Mouse (Mus musculus): ENCODE measurements around the gene Ints6.
A peak's percentile ranks its signal among the peaks of the same experiment; 100 is the strongest.

The Ints6 gene

DNA sequence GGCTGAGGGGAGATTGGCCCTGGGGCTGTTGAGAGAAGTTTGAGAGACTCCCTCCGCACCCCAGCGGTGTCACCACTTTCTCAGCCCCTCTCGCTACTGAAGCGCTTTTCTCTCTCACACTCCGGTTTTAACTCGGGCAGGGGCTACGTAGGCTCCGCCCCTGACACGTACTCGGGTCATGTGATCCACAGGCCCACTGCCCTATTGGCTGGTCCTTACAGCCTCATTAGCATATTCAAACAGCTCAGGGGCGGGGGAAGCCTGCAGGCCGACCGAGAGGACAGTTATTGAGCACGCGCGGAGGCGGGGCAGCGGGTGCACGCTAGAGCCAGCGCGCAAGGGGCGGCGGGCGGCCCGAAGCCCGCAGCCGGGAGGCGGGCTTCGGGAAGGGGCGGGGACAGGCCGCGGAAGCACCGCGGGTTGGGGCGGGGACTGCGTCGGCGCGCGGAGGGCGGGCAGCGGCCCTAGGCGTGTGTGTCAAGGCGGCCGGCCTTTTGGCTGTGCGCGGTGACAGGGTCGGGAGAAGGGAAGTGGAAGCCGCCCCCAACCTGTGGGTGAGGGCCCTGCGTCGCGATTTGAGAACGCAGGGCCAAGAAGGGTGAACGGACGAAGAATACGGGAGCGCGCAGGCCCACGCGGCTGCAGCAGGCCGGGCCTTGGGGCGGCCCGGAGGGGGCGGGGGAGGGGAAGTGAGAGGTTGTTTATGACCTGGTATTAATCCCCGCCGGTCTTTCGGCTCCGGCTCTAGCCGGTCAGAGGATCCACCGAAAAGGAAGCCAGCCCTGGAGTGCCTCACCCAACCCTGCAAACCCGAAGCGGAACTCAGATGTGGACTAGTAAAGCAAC, at the start of gene Ints6:
Gene Ints6, minus strand, starts transcription at position 134 of the 846 bp plus-strand sequence.
- peak; percentile 100 for DNase-seq

DNA sequence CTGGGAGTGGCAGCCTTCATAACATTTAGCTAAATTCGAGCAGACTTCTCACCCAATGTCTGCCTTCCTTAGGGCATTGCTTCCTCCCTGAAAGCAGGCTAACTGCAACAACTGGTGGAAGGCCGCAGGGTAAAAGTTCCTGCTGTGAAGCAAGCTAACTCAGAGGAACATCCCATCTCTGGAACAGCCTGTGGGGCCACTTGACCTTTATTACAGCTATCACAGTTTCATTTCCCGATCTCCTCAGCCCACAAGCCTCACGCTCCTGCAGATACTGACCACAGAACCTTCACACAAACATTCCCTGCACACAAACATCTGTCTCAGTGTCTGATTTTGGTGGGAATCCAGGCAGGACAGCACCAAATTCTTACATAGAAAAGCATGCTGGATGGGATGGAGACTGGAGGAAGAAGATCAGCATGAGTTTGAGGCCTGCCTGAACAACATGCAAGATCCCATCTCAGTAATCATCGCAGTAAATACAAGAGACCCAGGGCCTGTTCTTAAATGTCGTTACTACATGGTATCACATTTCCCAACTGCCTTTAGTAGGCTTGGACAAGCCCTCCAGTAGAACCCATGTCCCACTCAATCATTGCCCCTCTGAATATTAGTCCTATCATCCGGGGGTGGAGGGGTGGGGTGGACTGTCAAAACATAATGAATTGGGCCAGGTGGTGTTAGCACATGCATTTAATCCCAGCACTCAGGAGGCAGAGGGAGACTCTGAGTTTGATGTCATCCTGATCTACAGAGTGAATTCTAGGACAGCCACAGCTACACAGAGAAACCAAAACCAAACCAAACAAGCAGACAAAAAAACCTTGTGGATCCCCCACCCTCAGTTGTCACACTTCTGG, 47.9 kb upstream of the Ints6 start:
- no peak for DNase-seq

DNA sequence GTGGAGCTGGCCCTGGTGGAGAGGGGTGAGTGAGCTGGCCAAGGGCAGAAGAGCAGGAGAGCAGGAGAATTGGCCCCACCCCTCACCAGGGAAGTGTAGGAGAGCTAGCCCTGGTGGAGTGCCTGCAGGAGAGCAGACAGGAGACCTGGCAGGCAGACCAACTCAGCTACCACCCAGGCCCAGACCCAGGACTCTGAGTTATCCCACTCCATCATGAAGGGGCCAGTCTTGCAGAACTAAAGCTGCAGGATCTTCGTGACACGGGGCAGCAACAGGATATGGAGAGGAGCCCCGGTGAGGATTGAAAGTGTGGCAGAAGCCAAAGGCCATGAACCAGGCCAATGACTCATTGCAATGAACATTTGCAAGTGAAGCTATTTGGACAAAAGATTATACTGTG, 46.0 kb upstream of the Ints6 start:
- DNase-seq = no peak

DNA sequence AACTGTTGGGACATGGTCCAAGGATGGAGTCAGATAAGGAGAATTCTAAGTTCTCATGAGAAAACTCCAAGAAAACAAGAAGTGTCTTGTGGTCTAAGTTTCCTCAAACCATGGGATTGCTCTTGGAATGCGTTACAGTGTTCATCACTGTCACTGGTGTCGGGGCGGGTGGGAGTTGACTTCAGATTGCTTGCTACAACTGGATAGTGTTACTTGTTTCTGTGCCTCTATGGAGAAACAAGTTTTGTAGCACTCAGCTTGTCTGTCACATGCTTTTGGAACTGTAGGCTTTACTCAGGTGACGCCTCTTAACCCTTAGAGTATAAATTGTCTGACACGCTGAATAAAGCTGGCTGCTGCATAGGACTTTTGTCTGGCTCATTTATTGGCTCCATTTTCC, 42.2 kb upstream of the Ints6 start:
- DNase-seq = no peak

DNA sequence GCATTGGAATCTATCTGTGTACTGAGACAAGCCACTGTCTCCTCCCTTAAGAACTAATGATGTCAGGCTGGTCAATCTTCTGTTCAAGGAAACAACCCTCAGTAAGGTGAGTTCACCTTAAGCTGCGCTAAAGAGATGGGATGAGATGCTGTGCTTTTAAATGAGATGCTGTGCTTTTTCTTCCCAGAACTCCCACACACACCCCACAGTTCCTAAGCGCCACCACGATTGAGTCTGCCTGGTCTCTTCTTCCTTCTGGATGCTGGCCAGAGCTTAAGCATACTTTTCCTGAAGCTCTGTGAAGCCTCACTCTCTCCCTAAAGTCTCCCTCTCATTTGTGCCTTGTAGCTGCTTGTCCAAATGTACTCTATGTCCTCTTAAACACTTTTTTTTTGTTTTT, 39.8 kb upstream of the Ints6 start:
- no peak for DNase-seq

DNA sequence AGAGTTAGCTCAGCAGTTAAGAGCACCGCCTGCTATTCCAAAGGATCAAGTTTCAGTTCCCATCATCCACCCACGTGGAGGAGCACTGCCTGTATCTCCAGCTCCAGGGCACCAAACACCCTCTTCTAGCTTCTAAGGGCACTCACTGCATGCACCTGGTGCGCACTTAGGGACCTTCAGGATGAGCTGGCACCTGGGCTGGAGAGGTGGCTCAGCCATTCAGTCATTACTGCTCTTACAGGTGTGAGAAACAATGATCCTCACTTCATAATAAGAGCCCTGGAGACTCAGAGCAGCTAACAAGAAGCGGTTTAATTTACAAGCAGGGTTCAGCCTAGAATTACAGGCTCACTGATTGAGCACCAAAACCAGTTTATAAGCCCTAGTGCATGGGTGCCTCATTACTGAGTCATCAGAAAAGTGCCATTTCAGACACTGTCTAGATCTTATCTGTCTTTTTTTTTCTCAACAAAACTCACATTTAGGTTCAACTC, 37.7 kb upstream of the Ints6 start:
- peak; percentile 66 for DNase-seq

DNA sequence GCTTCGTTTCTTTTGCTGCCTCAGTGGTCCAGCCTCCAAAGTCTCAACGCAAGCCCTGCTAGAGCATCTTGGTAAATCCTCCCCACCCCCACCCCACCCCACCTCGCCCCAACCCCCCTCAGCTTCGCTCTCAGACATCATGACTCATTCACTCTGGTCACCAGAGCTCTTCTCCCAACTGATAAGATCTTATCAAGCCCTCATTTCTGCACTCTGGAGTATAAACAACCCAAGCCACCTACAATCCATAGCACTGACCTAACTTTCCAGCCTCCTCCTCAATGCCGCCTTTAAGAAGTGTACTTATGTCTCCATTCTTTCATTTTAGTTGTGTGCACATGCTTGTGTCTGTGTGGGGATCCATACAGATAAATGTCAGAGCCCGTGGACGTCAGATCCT, 34.8 kb upstream of the Ints6 start:
- no peak for DNase-seq

DNA sequence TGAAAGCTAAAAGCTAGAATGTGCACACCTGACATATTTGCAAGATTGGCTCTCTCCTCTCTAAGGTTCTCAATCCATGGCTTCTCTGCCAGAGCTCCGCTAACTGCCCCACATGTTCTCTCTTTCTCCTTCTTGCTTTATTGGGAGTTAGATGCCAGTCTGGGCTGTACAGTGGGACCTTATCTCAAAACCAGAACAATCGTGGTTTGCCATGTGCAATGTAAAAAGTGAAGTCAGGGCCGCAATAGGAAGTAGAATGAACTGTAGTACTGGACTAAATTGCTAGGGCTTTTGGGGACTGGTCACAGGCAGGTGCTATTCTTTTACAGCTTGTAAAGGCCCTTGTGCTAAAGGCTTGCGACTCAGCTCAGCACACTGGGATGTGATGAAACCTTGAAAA, 28.3 kb upstream of the Ints6 start:
- DNase-seq = no peak

DNA sequence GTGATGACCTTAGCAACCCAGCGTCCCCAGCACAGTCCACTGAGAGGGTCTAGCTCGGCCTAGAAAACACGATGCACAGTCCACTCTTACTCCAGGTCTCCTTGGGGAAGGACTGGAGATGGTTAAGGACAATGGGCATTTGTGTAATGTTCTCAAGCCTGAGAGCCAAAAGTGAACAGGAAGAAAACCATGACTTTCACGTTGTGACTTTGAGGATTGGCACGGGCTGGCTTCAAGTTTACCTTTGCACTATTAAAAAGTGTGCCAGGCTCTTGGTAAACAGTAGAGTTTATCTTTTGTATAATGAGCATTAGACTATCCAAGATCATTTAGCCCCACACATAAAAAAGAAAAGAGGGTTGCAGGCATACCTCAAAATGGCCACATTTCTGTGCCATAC, 22.0 kb upstream of the Ints6 start:
- no peak for DNase-seq

DNA sequence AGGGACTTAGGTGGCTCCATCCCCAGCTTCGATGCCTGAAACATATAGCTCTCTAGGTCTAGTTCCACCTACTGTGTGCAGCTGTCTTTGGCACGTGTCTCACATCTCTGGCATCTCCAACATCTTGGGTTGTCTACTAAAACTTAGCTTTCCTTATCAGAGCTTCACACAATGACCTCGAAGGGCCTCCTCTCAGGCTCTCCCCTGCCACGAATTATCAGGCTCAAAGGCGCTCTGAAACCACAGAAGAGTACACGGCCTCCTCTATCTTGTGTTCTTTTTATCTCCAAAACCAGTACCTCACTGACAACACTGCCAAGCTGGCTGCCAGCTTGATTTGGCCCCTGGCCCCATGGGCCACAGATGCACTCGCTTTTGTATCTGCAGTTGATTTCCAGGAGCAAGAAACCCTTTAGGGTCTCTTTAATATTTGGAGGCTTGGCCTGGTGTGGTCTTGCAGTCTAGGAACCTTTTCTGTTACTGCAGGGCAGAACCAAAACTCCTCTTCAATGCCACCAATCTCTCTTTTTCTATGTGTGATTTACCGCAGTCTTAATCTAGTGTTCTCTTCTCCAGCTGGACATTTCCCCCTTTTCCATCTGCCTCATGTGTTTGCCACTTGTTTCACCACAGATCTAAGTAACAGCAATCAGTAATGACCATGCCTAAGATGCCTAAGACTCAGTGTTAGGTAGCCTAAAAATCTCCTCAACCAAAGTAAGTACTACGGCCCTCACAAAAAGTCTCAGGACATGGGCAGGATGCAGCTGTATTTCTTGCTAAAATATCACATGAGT, 19.7 kb upstream of the Ints6 start:
- DNase-seq = no peak

DNA sequence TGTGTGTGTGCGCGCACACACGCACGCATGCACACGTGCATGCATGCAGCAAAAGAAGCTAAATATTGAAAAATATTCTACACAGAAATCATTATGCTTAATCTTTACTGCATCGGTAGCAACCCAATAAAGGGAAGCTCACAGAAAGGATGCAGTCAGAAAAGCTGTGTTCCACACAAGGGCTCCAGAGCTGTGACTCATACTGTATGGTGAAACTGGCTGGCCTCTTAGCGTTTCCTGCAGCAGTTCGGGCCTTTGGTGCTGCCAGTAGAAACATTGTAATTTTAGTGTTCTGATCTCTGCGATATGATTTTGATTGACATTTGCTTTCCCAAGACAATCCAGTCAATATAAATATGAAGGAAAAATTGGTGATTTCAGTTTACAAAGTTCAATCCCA, 17.1 kb upstream of the Ints6 start:
- no peak for DNase-seq

DNA sequence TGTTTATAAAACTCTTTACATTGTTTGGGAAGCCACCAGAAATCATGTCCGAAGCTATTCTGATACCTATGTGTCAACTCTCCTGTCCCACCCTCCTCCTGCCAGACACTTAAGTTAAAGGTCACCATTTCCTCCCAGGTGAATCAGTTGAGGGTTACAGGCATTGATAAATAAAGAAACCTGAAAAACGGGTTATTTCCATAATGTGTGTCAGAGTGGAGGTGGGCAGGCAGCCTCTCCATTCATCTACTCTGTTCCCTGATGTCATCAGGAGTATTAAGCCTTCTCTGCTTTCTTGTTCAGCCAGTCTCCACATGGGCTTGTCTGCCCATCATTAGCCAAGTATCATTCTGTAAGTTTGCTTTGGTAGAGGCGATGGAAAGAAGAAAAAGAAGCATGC, 14.1 kb upstream of the Ints6 start:
- DNase-seq = no peak

DNA sequence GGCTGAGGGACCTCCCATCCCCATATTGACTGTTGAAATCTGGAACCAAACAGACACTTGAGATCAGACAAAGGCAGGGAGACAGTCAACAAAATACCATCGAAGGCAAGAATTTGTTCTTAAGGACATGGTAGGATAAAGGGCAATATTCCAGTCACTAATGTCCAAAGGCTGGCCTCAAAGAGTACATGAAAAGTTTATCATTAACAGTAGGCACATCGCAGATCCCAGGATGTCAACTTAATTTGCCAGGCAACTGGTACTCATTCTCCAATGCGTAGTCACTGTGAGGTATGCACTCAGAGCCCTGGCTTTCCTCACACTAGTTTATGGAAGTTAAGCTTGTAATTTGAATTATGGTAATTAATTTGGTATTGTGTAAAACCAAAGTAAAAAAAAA, 13.3 kb upstream of the Ints6 start:
- DNase-seq = no peak

DNA sequence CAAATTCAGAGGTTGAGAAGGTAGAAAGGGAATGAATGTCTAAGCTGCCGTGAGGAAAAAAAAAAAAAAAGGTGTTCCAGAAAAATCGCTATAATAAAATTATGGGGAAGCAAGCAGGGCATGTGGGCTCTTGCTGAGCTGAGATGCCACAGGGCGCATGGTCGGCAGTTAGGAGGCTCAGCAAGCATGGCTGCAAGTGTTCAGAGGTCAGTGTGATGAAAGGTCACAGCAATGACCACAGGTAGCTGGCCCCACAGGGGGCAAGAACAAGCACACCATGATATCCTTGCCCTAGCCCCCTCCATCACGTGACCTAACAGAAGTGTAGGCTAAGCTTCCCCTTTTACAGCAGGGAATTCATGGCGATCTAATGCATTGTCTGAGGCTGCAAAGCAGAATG, 12.8 kb upstream of the Ints6 start:
- DNase-seq = no peak

DNA sequence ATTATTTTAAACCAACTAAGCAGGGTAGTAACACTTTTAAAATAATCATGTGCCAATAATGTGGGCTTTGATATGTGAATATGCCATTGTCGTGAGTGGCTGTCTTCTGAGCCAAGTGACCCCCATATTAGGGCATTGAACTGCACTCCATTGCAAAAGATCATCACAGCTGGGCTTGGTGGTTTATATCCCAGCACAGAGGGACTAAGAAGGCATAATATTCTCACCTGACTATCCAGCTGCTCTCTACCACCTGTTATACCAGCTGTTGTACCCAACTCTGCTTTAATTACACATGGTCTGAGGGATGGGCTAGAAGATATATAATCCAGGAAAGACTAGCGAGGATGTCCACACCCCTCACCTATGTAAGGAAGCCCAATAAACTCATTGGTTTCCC, 4.4 kb upstream of the Ints6 start:
- no peak for DNase-seq

DNA sequence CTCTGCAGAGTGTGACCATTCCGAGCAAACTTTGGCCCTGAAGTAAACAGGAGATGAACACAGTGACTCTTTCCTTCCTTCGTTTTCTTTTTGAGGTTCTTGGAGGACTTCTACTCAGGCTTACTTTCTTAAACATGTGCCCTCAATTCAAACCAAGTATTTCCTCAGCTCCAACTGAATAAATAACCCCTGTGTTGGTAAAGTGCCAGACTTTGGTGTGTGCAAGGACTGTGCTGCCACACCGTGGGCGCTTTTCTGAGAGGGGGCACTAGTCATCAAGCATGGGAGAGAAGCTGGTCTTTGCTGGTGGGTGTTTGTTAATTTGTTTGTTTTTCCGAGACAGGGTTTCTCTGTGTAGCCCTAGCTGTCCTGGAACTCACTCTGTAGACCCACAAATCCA, 3.4 kb upstream of the Ints6 start:
- DNase-seq = no peak

DNA sequence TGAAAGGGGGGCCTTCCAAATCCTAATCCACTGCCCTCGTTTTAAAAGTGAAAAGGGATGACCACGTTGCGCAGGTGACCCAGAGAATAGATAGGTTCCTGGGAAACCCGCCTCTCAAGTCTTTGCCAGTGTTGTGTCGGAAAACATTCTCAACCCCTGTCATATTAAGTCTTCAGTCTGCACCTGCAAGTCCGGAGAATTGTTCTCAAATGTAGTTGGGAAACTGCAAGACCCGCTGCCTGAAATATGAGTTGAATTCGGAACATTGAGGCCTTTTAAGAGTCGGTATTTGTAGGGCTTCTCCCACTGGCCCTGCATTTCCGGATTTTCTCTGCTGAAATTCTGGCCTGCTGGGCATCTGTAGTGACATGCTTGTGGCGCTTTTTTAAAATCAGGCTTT, 974 bp upstream of the Ints6 start:
- DNase-seq = peak; percentile 47

DNA sequence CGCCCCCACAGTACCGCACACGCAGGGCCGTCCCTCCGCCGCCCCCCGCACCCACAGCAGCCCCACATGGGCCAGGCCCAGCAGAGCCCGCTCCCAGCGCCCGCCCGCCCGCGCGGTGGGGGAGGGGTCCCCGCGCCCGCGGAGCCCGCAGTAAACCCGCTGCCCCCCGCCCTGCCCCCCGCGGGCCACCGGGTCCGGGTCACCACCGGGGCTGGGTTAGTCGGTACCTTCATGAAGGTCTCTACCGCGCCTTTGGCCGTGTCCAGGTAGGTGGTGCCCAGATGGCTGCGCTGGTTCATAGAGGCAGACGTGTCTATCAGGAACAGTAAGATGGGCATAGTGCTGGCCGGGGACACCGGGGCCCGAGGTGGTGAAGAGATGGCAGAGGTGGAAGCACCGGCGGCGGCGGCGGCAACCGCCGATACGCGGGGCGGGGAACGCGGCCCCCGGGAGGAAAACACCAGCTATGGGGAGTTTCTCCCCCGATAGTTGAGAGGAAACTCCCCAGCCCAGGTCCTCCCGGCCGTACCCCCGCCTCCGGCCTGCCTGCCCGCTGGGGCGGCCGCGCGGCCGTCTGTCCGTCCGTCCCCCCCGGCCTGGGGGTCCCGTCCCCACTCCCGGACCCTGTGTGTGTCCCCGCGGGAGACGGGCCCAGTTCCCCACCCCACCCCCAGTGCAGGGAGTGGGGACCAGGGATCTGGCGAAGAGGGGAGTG, 491 bp downstream of the Ints6 start:
- peak; percentile 59 for DNase-seq

DNA sequence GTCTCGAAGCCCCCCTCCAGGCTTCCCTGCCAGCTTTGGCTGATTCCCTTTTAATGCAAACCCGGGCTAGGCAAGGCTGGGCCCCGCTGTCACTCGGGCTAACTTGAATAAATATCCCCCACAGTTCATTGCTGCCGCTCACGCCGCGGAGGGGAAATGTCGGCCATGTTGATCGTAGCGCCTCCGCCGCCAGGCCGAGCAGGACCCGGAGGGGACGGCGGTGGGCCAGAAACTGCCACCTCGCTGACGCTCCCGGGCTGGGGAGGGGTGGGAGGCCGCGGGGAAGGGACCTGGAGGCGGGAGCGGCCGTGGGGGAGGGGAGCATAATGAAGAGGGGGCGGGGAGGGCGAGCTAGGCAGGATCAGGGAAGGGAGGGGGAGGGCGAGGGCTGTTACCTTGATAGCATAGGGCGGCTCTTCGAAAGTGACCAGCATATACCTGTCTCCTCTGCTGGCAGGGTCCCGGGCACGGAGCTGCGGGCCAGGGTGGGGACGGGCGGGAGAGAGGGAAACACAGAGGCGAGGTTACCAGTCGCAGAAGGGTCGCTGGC, 1.1 kb downstream of the Ints6 start:
- DNase-seq = peak; percentile 88

DNA sequence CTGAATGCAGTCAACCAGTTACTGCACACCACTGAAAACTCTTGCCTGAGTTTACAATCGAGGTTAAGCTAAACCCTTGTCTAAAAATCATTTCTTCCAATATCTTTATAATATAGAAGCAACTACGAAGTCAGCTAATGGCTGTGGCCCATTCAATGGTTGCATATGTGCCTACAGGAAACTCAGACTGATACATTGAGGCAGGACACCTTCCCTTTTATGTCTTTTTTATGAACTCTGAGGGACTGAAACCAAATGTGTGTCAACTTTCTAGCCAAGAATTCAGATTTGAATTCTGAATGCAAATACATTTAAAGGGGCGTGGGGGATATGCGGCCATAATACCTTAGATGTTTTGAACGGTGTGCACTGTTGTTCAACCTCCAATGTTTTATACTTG, 2.3 kb downstream of the Ints6 start:
- no peak for DNase-seq

DNA sequence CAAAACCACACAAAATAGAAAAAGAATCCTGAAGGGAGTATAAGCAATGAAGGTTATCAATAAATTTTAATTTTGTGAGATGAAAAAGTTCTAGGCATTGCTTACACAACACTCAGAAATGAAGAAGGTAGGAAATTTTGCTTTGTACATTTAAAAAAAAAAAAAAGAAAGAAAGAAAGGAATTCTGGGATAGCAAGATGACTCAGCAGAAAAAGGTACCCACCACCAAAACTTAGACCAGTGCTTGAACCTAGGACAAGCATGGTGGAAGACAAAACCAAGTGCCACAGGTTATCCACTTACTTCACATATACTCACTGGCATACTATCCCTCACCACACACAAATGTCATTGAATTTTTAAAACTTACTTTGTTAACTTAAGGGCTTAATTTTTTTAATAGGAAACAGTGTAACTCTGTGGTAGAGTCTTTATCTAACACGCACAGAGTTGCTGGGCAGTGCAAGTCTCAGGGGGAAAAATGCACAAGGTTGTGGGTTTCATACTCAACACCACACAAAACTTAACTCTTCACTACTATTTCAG, 5.8 kb downstream of the Ints6 start:
- no peak for DNase-seq

DNA sequence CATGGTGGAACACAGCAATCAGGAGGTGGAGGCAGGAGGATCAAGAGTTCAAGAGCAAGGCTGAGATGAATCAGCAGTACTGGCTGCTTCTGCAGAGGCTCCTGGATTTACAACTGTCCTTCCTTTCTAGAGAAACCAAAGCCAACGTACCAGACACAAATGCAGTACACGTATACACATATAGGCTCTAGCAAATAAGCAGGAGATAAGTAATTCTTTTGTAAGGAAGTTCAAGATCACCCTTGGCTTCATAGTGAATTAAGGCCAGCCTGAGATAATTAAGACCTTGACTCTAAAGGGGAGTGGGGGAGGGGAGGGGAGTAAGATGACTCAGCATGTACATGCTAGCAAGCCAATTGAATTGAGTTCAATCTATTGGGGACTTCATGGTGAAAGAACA, 9.5 kb downstream of the Ints6 start:
- peak; percentile 11 for DNase-seq
